Mouse (Mus musculus) intestine, embryonic 16.5 days (tissue): Measurements from ENCODE around the gene Taf8. TPM values are rescaled to one million over a fixed set of nuclear protein-coding genes. Genes with fewer than 3 reads are reported as not detected.
A peak's percentile ranks its signal among the peaks of the same experiment; 100 is the strongest.

ENCODE experiments used
- ATAC-seq: fragments of 200-750 bp; cut with Nextera tagmentation; 2 replicates; pipeline ENCODE4 v1.8.0; 2017; ENCODE audit warnings: moderate TSS enrichment, moderate library complexity
- H3K27ac ChIP-seq: fragments of 300-500 bp; sonication (generic); 2 replicates; pipeline ENCODE4 v1.5.1; 2014; ENCODE audit warnings: mild to moderate bottlenecking, low read length
- H3K27me3 ChIP-seq: fragments of 300-500 bp; sonication (generic); replicated peaks from 2 replicates; pipeline ENCODE4 v1.6.1; 2014; ENCODE audit warnings: low read length, control low read depth, mixed read lengths; ENCODE audit not compliant: control insufficient read depth, insufficient read depth
- H3K36me3 ChIP-seq: fragments of 300-500 bp; sonication (generic); 2 replicates; pipeline ENCODE4 v1.6.1; 2014; ENCODE audit warnings: low read length, control low read depth; ENCODE audit not compliant: control insufficient read depth, insufficient read depth
- H3K4me1 ChIP-seq: fragments of 300-500 bp; sonication (generic); 2 replicates; pipeline ENCODE4 v1.6.1; 2014; ENCODE audit warnings: low read length, control low read depth, mixed read lengths; ENCODE audit not compliant: control insufficient read depth, insufficient read depth
- H3K4me2 ChIP-seq: fragments of 300-500 bp; sonication (generic); 2 replicates; pipeline ENCODE4 v1.6.1; 2014; ENCODE audit warnings: low read depth, low read length, control low read depth
- H3K4me3 ChIP-seq: fragments of 300-500 bp; sonication (generic); 2 replicates; pipeline ENCODE4 v1.5.1; 2014; ENCODE audit warnings: mild to moderate bottlenecking, low read length
- H3K9ac ChIP-seq: fragments of 300-500 bp; sonication (generic); 2 replicates; pipeline ENCODE4 v1.6.1; 2014; ENCODE audit warnings: low read depth, low read length
- H3K9me3 ChIP-seq: fragments of 300-500 bp; sonication (generic); 2 replicates; pipeline ENCODE4 v1.6.1; 2016; ENCODE audit warnings: low read length, control low read depth; ENCODE audit not compliant: control insufficient read depth
- WGBS: fragments of 180-500 bp; shearing (Covaris S2); extraction: QIAGEN DNeasy Blood & Tissue Kit; methylation state at CpG from one replicate; pipeline ENCODE4 v1.1.7; 2014; 5-methylcytosine and 5-hydroxymethylcytosine counted together
- polyA plus RNA-seq: library from polyadenylated mRNA; unstranded; fragments of >200 nt; fragmentation: Nextera tagmentation; extraction: Ambion mirVana; gene quantifications from 2 replicates; pipeline ENCODE4 v1.2.1, GENCODE M21; 2015

Taf8 gene
- polyA plus RNA-seq, 1 experiment from 2014 or later, result 20.4 TPM

GRCm38 (mm10) chr17:47461688-47462087 lies 40.4 kb downstream of the Taf8 start:
- no peak overlapping the region for H3K9ac ChIP-seq
- ATAC-seq, result no peak
- H3K4me1 ChIP-seq, result peaks cover 46% of the 10 kb centered on the region
- H3K4me3 ChIP-seq, result no peak overlapping the region
- H3K27ac ChIP-seq, result 0 out of 2 replicates have a peak overlapping the region, but pooled peaks have one; percentile 33
- H3K27me3 ChIP-seq, result no peaks in the 10 kb centered on the region
- no peak overlapping the region for H3K4me2 ChIP-seq
- H3K9me3 ChIP-seq, result no peaks in the 10 kb centered on the region
- WGBS, result 51% methylated on average over 3 of the region's 3 CpGs
- H3K36me3 ChIP-seq, result no peaks in the 10 kb centered on the region

DNA sequence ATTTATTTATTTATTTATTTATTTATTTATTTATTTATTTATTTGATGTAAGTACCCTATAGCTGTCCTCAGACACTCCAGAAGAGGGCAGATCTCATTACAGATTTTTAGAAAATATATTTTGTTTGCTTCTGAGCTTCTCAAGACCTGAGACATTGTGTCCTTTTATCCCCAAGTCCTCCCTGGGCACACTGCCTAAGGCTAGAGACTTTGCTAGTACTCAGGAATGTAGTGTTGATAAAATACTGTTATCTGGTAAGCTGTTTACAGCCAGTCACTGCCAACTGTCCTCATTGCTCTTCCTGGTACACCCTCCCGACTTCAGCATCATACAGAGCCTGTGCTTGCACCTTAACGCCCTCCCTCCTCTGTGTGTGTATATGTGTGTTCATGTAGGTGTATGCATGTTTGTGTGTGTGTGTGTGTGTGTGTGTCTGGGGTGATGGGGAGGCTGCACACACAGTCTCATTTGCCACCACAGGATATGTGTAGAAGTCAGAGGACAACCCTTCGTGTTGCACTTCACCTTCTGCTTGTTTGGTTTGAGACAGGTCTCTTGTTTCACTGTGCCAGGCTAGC lies 42.7 kb downstream of the Taf8 start:
- WGBS, result 66% methylated on average over 3 of the region's 3 CpGs
- no peaks in the 10 kb centered on the region for H3K9me3 ChIP-seq
- no peak for ATAC-seq
- peaks cover 42% of the 10 kb centered on the region for H3K4me1 ChIP-seq
- no peaks in the 10 kb centered on the region for H3K36me3 ChIP-seq
- no peak overlapping the region for H3K4me3 ChIP-seq
- no peak overlapping the region for H3K4me2 ChIP-seq
- no peak overlapping the region for H3K27ac ChIP-seq
- no peak overlapping the region for H3K9ac ChIP-seq
- no peaks in the 10 kb centered on the region for H3K27me3 ChIP-seq

DNA sequence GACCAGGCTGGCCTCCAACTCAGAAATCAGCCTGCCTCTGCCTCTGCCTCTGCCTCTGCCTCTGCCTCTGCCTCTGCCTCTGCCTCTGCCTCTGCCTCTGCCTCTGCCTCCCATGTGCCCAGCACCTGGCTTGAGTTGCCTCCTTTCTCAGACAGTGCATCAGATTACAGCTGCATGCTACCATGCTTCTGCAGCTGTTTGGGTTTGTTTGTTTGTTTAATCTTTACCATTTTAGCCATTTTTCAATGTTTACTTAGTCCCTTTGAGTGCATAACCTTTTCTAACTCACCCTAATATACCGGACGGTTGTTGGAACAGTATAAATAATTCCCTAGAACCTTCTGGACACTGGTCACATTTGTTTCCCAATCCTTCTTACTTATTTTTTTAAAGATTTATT lies 43.2 kb downstream of the Taf8 start:
- no peak for ATAC-seq
- H3K36me3 ChIP-seq, result no peaks in the 10 kb centered on the region
- H3K9me3 ChIP-seq, result no peaks in the 10 kb centered on the region
- WGBS, result 89% methylated on average over 2 of the region's 2 CpGs
- H3K4me1 ChIP-seq, result peaks cover 42% of the 10 kb centered on the region
- H3K9ac ChIP-seq, result no peak overlapping the region
- H3K27me3 ChIP-seq, result no peaks in the 10 kb centered on the region
- no peak overlapping the region for H3K4me3 ChIP-seq
- H3K27ac ChIP-seq, result no peak overlapping the region
- H3K4me2 ChIP-seq, result no peak overlapping the region

DNA sequence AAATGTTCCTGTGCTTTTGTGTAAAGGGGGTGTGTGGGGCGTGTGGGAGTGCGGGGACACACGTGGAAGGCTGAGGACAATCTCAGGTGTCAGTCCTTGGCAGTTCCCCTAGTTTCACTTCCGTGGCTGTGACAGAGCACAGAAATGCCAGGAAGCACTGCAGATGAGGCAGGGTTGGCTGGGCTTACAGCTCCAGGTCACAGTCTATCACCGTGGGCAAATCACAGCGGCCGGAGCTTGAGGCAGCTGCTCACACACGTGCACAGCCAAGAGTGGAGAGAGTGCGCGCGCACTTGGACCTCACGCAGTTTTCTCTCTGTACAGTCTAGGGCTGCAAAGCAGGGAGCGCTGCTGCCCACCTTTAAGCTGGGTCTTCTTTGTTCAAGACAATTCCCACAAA lies 43.8 kb downstream of the Taf8 start:
- WGBS, result 84% methylated on average over 13 of the region's 13 CpGs
- Histone ChIP-seq H3K4me3 (no peak overlapping the region), H3K27ac (no peak overlapping the region), H3K36me3 (no peaks in the 10 kb centered on the region), H3K4me1 (peaks cover 39% of the 10 kb centered on the region), H3K4me2 (no peak overlapping the region), H3K9me3 (no peaks in the 10 kb centered on the region), H3K9ac (no peak overlapping the region), H3K27me3 (no peaks in the 10 kb centered on the region)
- ATAC-seq, result no peak

GRCm38 (mm10) chr17:47454675-47455074 lies 47.4 kb downstream of the Taf8 start:
- H3K4me3 ChIP-seq, result no peak overlapping the region
- no peak overlapping the region for H3K4me2 ChIP-seq
- no peaks in the 10 kb centered on the region for H3K27me3 ChIP-seq
- no peaks in the 10 kb centered on the region for H3K9me3 ChIP-seq
- H3K9ac ChIP-seq, result peak overlapping the region; percentile 7; the same call in 1 of the 2 replicates
- 39% methylated on average over 8 of the region's 8 CpGs for WGBS
- H3K4me1 ChIP-seq, result peaks cover 49% of the 10 kb centered on the region
- H3K36me3 ChIP-seq, result no peaks in the 10 kb centered on the region
- H3K27ac ChIP-seq, result peak overlapping the region; percentile 66
- peak; percentile 73 for ATAC-seq

DNA sequence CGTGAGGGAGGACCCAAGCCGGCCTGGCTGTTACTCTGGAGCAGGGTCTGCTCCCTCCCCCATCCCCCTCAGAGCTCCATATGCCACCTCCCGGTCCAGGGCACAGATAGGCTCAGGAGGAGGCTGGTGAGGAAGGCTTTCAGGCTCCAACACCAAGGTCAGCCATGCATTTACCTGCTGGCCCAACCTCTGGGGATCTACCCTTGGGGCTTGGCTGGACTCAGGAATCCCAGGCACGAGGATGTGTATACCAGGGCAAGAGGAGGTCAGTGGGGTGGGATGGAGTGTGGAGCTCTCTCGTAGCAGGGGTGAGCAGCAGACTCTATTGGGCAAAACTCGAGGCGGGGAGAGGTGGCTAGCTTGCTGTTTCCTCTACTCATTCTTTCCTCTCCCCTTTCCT lies 49.2 kb downstream of the Taf8 start:
- Histone ChIP-seq H3K9me3 (no peaks in the 10 kb centered on the region), H3K4me1 (peaks cover 58% of the 10 kb centered on the region), H3K4me2 (no peak overlapping the region), H3K9ac (no peak overlapping the region), H3K27ac (no peak overlapping the region), H3K36me3 (no peaks in the 10 kb centered on the region), H3K27me3 (no peaks in the 10 kb centered on the region), H3K4me3 (no peak overlapping the region)
- no peak for ATAC-seq
- 50% methylated on average over 7 of the region's 7 CpGs for WGBS

GRCm38 (mm10) chr17:47450880-47451565 lies 51.1 kb downstream of the Taf8 start:
- Histone ChIP-seq H3K4me2 (no peak overlapping the region), H3K4me3 (no peak overlapping the region), H3K4me1 (peaks cover 66% of the 10 kb centered on the region), H3K27me3 (no peaks in the 10 kb centered on the region), H3K9me3 (no peaks in the 10 kb centered on the region), H3K9ac (0 out of 2 replicates have a peak overlapping the region, but pooled peaks have one; percentile 3), H3K36me3 (no peaks in the 10 kb centered on the region), H3K27ac (peak overlapping the region; percentile 29; the same call in 1 of the 2 replicates)
- 60% methylated on average over 12 of the region's 12 CpGs for WGBS
- no peak for ATAC-seq

DNA sequence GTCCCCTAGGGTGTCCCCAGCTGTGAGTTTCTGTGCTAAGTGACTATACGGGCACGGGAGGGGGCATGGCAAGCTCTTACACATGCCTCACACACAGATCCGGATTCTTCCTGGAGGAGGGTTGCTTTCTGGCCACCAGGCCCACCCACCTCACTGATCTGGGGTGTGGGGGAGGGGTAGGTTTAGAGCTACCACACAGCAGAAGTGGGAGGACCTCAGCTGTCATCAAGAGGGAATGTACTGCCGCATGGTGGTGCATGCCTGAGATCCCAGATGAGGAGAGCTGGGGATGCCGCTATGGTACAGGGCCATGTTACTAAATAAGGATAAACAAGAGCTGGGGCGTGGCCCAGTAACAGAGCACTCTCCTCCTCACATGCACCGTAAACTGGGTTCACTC lies 51.9 kb downstream of the Taf8 start:
- Histone ChIP-seq H3K4me3 (no peak overlapping the region), H3K9ac (peak overlapping the region; percentile 12; the same call in 1 of the 2 replicates), H3K4me2 (no peak overlapping the region), H3K9me3 (no peaks in the 10 kb centered on the region), H3K27me3 (no peaks in the 10 kb centered on the region), H3K27ac (peak overlapping the region; percentile 91), H3K4me1 (peaks cover 70% of the 10 kb centered on the region), H3K36me3 (no peaks in the 10 kb centered on the region)
- ATAC-seq, result no peak
- WGBS, result 29% methylated on average over 7 of the region's 7 CpGs

DNA sequence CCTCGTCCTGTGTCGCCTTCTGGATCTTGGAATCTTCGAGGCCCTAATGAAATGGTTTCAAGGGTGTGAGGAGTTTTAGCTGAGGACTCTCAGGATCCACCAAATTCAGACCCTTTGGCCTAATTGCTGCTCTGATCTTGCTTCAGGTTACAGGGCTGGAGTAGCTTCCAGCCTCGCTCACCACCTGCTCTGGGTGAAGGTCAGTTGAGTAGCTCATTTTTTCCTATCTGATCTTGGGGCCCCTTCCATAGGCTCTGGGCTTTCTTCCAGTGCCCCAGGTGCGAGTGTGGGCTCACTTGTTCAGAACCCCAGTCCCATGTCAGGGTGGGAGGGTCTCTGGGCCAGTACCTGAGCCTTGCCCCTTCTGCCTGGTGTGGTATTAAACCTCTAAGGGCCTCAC lies 52.7 kb downstream of the Taf8 start:
- Histone ChIP-seq H3K9me3 (no peaks in the 10 kb centered on the region), H3K4me3 (no peak overlapping the region), H3K36me3 (no peaks in the 10 kb centered on the region), H3K27me3 (no peaks in the 10 kb centered on the region), H3K4me2 (peak overlapping the region; percentile 24), H3K4me1 (peaks cover 69% of the 10 kb centered on the region), H3K27ac (peak overlapping the region; percentile 91), H3K9ac (peak overlapping the region; percentile 12; the same call in 1 of the 2 replicates)
- WGBS, result 54% methylated on average over 5 of the region's 5 CpGs
- ATAC-seq, result peak; percentile 71
